Mouse (Mus musculus) liver, embryonic 14.5 days (tissue): ENCODE measurements around the gene Gm26620.
A peak's percentile ranks its signal among the peaks of the same experiment; 100 is the strongest.

Experiments
- CTCF ChIP-seq: IDR thresholded peaks from 2 replicates; pipeline ENCODE4 v1.5.1; 2016; ENCODE audit warnings: antibody characterized with exemption, low read depth, control low read depth
- EP300 ChIP-seq: IDR thresholded peaks from 2 replicates; pipeline ENCODE4 v1.6.1; 2016; ENCODE audit warnings: antibody characterized with exemption, low read depth

DNA sequence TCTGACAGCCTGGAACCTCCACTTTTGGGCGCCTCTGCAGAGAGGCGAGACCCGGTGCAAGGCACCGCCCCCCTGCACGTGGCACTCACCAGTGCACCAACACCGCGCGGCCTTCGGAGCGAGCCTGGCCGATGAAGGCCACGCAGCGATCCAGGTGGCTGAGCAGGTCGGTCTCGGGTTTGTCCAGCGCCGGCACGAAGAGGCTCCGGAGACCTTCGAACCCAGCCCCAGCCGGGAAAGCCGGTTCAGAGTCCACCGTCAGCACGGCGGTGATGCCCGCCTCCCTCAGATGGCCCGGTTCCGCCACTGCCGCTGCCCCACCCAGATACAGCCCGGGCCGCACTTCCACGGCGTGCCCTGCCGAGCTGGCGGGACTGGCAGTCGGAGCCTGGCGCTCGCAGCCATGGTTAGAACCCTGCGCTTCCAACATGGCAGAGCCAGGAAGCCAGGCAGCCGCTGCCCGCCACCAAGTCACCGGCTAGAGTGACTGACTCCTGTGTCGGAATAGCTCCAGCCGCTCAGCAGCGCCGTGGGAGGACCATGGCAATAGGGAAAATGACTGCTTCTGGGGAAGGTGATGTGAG, at the start of gene Gm26620, which contains the start of gene Dusp12:
- peak; percentile 87 for TF ChIP-seq CTCF
- TF ChIP-seq EP300: no peak
